Mouse (Mus musculus): ENCODE measurements at regions not wholly inside any gene's neighbourhood (a gene's known extent, or its start where the extent isn't known, plus 50 kb on each side); places are given as distances from the start of the nearest gene placed in this dataset.

DNA sequence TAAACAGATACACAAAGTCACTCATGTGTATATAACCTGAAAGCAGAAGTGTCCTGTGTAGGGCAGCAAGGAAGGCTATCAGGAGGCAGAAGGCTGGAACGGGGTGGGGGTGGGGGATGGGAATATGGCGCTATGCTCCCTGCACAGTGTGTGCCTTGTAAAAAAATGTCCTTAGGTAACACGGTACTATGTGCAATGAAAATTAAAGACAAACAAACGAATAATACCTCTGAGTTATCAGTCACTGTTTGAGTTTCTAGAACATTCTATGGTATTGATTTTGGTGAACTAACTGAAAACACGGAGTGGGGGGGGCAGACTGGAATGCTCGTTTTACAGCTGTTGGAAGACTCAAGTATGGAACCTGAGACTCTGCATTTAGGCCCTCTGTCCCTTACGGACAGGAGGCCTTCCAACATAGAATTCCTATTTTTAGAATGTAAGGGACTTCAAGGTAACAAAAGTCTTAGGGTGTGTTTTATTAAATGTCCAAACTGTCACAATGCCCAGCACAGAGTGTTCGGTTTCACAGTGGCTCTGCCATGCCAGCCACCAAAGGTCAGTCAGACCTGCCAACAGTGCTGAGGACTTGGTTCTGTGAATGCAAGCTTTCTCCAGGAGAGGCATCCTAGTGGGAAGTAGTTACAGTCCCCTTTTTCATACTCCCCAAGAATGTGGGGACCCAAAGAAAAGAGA lies 240.6 kb downstream of the Ano6 start:
- H3K4me2 ChIP-seq = no peak overlapping the region
- ATAC-seq (replicated peaks; ENCODE audit: low FRiP score) (no peak), DNase-seq (ENCODE audit: low spot score) (no peak)
- no peaks in the 10 kb centered on the region for H3K9me3 ChIP-seq (ENCODE audit: control insufficient read depth, low read length)
- no peak overlapping the region for H3K9ac ChIP-seq (ENCODE audit: low read depth, low read length)
- 81% methylated on average over 8 of the region's 8 CpGs for WGBS
- no peak overlapping the region for H3K4me3 ChIP-seq (ENCODE audit: low read depth, low read length)
- no peaks in the 10 kb centered on the region for H3K4me1 ChIP-seq (replicated peaks; ENCODE audit: control insufficient read depth, insufficient read depth, low read length)
- no peaks in the 10 kb centered on the region for H3K27me3 ChIP-seq (replicated peaks; ENCODE audit: control insufficient read depth, insufficient read depth, low read length)
- H3K36me3 ChIP-seq (ENCODE audit: control insufficient read depth, insufficient read depth, low read length) = no peaks in the 10 kb centered on the region
- H3K27ac ChIP-seq (ENCODE audit: low read depth, low read length) = no peak overlapping the region

DNA sequence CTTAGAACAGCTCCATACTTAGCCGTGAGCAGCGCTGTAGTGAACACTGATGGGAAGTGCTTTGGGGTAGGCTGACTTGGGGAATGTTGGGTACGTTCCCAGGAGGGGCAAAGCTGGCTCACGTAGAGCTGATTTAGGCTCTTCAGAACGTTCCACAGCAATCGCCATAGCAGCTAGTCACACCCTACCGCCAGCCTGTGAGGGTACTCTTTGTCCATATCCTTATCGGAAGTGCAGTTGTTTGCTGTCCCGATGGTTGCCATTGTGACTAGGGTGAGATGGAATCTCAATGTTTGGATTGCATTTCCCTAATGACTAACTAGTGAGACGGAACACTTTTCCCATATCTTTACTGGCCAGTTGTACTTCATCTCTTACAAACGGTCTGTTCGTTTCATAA lies 244.6 kb downstream of the Ano6 start:
- H3K4me3 ChIP-seq (ENCODE audit: low read depth, low read length) = no peak overlapping the region
- no peak overlapping the region for H3K4me2 ChIP-seq
- no peaks in the 10 kb centered on the region for H3K4me1 ChIP-seq (replicated peaks; ENCODE audit: control insufficient read depth, insufficient read depth, low read length)
- H3K27me3 ChIP-seq (replicated peaks; ENCODE audit: control insufficient read depth, insufficient read depth, low read length) = no peaks in the 10 kb centered on the region
- H3K9ac ChIP-seq (ENCODE audit: low read depth, low read length) = no peak overlapping the region
- DNase-seq (ENCODE audit: low spot score) (no peak), ATAC-seq (replicated peaks; ENCODE audit: low FRiP score) (no peak)
- H3K36me3 ChIP-seq (ENCODE audit: control insufficient read depth, insufficient read depth, low read length) = no peaks in the 10 kb centered on the region
- H3K9me3 ChIP-seq (ENCODE audit: control insufficient read depth, low read length) = no peaks in the 10 kb centered on the region
- 67% methylated on average over 12 of the region's 12 CpGs for WGBS
- no peak overlapping the region for H3K27ac ChIP-seq (ENCODE audit: low read depth, low read length)

DNA sequence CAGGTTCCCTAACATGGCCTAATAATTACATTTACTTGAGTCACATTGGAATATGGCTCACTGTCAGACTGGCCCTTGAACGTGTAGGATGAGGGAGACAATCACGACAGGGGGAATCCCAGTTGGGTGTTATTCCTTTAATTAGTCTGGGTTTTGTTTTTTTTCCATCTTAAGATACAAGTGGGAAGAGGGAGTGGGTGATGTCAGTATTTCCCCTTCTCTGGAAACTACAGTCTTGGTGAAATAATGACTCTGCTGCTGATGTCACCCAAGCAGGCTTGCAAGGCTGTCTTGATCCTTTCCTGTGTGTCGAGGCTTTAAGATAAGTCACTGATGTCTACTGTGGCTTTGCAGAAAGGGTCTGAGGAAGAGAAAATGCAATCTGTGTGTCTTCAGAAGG lies 241.8 kb upstream of the Arid2 start:
- no peak overlapping the region for H3K9ac ChIP-seq (ENCODE audit: low read depth, low read length)
- H3K4me3 ChIP-seq (ENCODE audit: low read depth, low read length) = no peak overlapping the region
- H3K4me1 ChIP-seq (replicated peaks; ENCODE audit: control insufficient read depth, insufficient read depth, low read length) = no peaks in the 10 kb centered on the region
- ATAC-seq (replicated peaks; ENCODE audit: low FRiP score) = no peak
- no peaks in the 10 kb centered on the region for H3K36me3 ChIP-seq (ENCODE audit: control insufficient read depth, insufficient read depth, low read length)
- H3K4me2 ChIP-seq = no peak overlapping the region
- no peak overlapping the region for H3K27ac ChIP-seq (ENCODE audit: low read depth, low read length)
- no peaks in the 10 kb centered on the region for H3K27me3 ChIP-seq (replicated peaks; ENCODE audit: control insufficient read depth, insufficient read depth, low read length)
- no peaks in the 10 kb centered on the region for H3K9me3 ChIP-seq (ENCODE audit: control insufficient read depth, low read length)
- WGBS = 53% methylated on average over 3 of the region's 3 CpGs
- no peak for DNase-seq (ENCODE audit: low spot score)

DNA sequence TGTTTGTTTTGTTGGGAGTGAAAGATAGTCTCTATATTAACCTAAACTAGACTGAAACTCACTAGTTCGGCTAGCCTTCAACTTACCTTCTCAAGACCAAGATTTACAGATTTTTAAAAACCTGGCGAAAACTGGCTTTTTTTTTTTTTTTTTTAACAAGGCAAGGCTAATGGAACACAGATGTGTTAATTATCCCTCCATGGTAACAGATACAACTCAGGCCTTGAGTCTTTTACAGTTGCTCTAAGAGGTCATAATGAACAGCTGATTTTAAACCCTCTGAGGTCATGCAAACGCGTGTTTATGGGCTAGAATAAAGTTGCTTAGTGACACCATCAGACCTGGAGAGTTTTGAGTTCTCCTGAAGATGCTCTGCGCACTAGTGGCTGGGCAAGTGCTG lies 240.7 kb upstream of the Arid2 start:
- Histone ChIP-seq H3K9me3 (ENCODE audit: control insufficient read depth, low read length) (no peaks in the 10 kb centered on the region), H3K4me1 (replicated peaks; ENCODE audit: control insufficient read depth, insufficient read depth, low read length) (no peaks in the 10 kb centered on the region), H3K9ac (ENCODE audit: low read depth, low read length) (no peak overlapping the region), H3K27me3 (replicated peaks; ENCODE audit: control insufficient read depth, insufficient read depth, low read length) (no peaks in the 10 kb centered on the region), H3K4me3 (ENCODE audit: low read depth, low read length) (no peak overlapping the region), H3K36me3 (ENCODE audit: control insufficient read depth, insufficient read depth, low read length) (no peaks in the 10 kb centered on the region), H3K4me2 (no peak overlapping the region), H3K27ac (ENCODE audit: low read depth, low read length) (no peak overlapping the region)
- WGBS = 73% methylated on average over 5 of the region's 5 CpGs
- ATAC-seq (replicated peaks; ENCODE audit: low FRiP score) = no peak
- no peak for DNase-seq (ENCODE audit: low spot score)

DNA sequence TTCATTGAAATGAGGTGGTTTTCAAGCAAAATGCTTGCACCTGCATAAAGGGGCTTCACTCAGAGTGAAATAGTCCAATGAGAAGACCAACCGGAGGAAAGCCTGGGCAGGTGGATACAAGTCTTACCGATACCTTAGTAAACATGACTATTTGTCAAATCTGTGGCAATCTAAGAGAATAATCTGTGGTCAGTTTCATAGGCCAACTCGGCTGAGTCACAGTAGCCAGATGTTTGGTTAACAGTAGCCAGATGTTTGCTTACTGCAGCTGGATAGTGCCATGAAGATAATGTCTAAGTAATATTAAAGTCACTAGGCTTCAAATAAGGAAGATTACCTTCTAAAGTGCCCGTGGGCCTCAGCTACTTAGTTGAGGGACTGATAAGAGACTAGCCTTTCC lies 236.9 kb upstream of the Arid2 start:
- H3K27me3 ChIP-seq (replicated peaks; ENCODE audit: control insufficient read depth, insufficient read depth, low read length) = no peaks in the 10 kb centered on the region
- no peak overlapping the region for H3K4me2 ChIP-seq
- no peaks in the 10 kb centered on the region for H3K9me3 ChIP-seq (ENCODE audit: control insufficient read depth, low read length)
- no peak overlapping the region for H3K4me3 ChIP-seq (ENCODE audit: low read depth, low read length)
- H3K9ac ChIP-seq (ENCODE audit: low read depth, low read length) = no peak overlapping the region
- DNase-seq (ENCODE audit: low spot score) = no peak
- no peak overlapping the region for H3K27ac ChIP-seq (ENCODE audit: low read depth, low read length)
- no peak for ATAC-seq (replicated peaks; ENCODE audit: low FRiP score)
- H3K4me1 ChIP-seq (replicated peaks; ENCODE audit: control insufficient read depth, insufficient read depth, low read length) = no peaks in the 10 kb centered on the region
- WGBS = 63% methylated on average over 4 of the region's 4 CpGs
- H3K36me3 ChIP-seq (ENCODE audit: control insufficient read depth, insufficient read depth, low read length) = no peaks in the 10 kb centered on the region

DNA sequence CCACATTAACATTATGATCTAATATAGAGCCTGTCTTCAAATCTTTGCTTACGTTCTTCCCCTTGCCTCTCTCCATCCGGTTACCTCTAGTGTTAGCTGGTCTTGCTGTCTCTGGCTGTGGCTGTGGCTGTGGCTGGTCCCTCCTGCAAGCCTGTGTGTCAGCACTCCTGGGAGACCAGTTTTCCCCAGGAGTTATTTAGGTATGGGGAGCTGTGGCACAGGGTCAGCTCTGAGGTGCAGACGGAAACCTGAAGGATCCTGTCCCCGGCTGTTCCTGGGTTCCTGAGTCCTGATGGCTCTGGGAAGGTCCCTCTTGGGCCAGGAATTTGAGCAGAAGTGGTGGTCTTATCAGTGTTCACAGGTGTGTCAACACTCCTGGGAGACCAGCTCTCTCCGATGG lies 234.7 kb upstream of the Arid2 start:
- WGBS = 74% methylated on average over 5 of the region's 5 CpGs
- no peaks in the 10 kb centered on the region for H3K36me3 ChIP-seq (ENCODE audit: control insufficient read depth, insufficient read depth, low read length)
- H3K27ac ChIP-seq (ENCODE audit: low read depth, low read length) = no peak overlapping the region
- H3K4me3 ChIP-seq (ENCODE audit: low read depth, low read length) = no peak overlapping the region
- no peak overlapping the region for H3K9ac ChIP-seq (ENCODE audit: low read depth, low read length)
- ATAC-seq (replicated peaks; ENCODE audit: low FRiP score) (no peak), DNase-seq (ENCODE audit: low spot score) (no peak)
- no peaks in the 10 kb centered on the region for H3K9me3 ChIP-seq (ENCODE audit: control insufficient read depth, low read length)
- no peak overlapping the region for H3K4me2 ChIP-seq
- no peaks in the 10 kb centered on the region for H3K27me3 ChIP-seq (replicated peaks; ENCODE audit: control insufficient read depth, insufficient read depth, low read length)
- no peaks in the 10 kb centered on the region for H3K4me1 ChIP-seq (replicated peaks; ENCODE audit: control insufficient read depth, insufficient read depth, low read length)

DNA sequence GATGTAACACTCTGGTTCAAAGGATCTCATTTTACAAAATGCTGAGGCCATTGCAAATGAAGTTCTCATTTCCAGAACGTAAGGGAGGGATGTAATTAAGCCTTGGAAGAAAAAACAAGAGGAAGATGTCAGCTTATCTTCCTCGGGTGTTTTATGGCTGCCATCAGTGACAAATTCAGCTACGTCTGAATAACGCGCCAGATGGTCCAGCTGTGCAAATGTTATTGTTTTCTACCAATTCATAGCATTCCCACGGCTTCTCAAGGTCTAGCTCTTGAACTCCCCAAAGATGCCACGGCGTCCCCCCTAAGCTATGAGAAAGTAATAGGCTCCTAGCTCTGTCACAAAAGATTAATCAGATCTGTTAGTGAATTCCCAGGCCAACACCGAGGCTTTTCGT lies 232.0 kb upstream of the Arid2 start:
- no peak for ATAC-seq (replicated peaks; ENCODE audit: low FRiP score)

DNA sequence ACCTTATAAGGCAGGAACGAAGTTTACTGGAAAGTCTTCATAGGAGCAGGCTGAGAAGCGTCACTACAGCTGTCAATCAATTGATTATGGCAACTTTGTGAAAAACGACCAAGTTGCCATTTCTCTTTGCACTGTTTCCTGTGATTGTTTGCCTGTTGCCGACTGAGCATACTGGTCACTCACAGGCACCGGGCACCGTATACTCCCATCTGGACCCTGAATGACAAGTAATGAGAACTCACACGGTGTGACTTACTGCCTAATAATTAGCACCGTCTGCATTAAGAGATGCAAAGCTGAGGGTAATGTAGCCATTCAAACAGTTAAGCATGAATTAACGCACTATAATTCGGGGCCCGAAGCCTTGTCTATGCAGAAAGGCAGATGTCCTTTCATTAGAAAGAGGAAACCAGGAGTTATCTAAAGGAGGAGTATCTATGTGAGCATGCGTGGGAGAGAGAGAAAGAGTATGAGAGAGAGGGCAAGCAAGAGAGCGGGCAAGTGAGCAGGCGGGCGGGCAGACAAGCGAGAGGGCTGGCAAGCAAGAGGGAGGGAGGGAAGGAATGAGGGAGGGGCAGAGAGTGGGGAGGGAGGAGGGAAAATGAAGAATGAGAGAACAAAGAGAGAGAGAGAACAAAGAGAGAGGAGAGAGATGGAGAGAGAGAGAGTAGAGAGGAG lies 231.4 kb upstream of the Arid2 start:
- H3K9ac ChIP-seq (ENCODE audit: low read depth, low read length) = no peak overlapping the region
- H3K36me3 ChIP-seq (ENCODE audit: control insufficient read depth, insufficient read depth, low read length) = no peaks in the 10 kb centered on the region
- H3K27me3 ChIP-seq (replicated peaks; ENCODE audit: control insufficient read depth, insufficient read depth, low read length) = no peaks in the 10 kb centered on the region
- no peaks in the 10 kb centered on the region for H3K4me1 ChIP-seq (replicated peaks; ENCODE audit: control insufficient read depth, insufficient read depth, low read length)
- DNase-seq (ENCODE audit: low spot score) (no peak), ATAC-seq (replicated peaks; ENCODE audit: low FRiP score) (no peak)
- no peak overlapping the region for H3K4me3 ChIP-seq (ENCODE audit: low read depth, low read length)
- no peak overlapping the region for H3K27ac ChIP-seq (ENCODE audit: low read depth, low read length)
- 66% methylated on average over 16 of the region's 16 CpGs for WGBS
- no peak overlapping the region for H3K4me2 ChIP-seq
- H3K9me3 ChIP-seq (ENCODE audit: control insufficient read depth, low read length) = no peaks in the 10 kb centered on the region

More for the DNA sequence above, 232.0 kb upstream of the Arid2 start:
- Histone ChIP-seq H3K4me1 (replicated peaks; ENCODE audit: control insufficient read depth, insufficient read depth, low read length) (no peaks in the 10 kb centered on the region), H3K36me3 (ENCODE audit: control insufficient read depth, insufficient read depth, low read length) (no peaks in the 10 kb centered on the region), H3K4me3 (ENCODE audit: low read depth, low read length) (no peak overlapping the region), H3K9ac (ENCODE audit: low read depth, low read length) (no peak overlapping the region), H3K27ac (ENCODE audit: low read depth, low read length) (no peak overlapping the region), H3K9me3 (ENCODE audit: control insufficient read depth, low read length) (no peaks in the 10 kb centered on the region), H3K4me2 (no peak overlapping the region), H3K27me3 (replicated peaks; ENCODE audit: control insufficient read depth, insufficient read depth, low read length) (no peaks in the 10 kb centered on the region)
- 69% methylated on average over 10 of the region's 10 CpGs for WGBS
- DNase-seq (ENCODE audit: low spot score) = no peak

DNA sequence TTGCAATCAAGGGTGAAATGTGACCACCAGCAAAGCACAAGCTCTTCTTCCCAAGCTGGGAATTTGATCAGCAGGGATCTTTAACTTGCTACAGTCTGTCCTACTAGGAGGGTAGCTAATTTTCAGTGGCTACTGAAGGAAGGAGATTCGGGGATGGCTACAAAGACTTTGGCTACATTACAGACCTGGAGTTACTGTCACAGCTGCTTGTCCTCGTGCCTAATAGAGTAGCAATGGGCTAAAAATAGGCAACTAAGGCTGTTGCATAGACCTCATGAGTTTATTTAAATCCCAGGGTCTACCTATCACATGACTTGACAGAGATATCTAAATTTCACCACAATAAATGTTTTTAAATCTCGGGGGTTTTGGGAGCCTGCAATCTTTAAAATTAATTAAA lies 227.7 kb upstream of the Arid2 start:
- 59% methylated on average over 3 of the region's 3 CpGs for WGBS
- Histone ChIP-seq H3K9me3 (ENCODE audit: control insufficient read depth, low read length) (no peaks in the 10 kb centered on the region), H3K4me2 (no peak overlapping the region), H3K27me3 (replicated peaks; ENCODE audit: control insufficient read depth, insufficient read depth, low read length) (no peaks in the 10 kb centered on the region), H3K4me1 (replicated peaks; ENCODE audit: control insufficient read depth, insufficient read depth, low read length) (no peaks in the 10 kb centered on the region), H3K4me3 (ENCODE audit: low read depth, low read length) (no peak overlapping the region), H3K36me3 (ENCODE audit: control insufficient read depth, insufficient read depth, low read length) (no peaks in the 10 kb centered on the region), H3K9ac (ENCODE audit: low read depth, low read length) (no peak overlapping the region), H3K27ac (ENCODE audit: low read depth, low read length) (no peak overlapping the region)
- no peak for ATAC-seq (replicated peaks; ENCODE audit: low FRiP score)
- DNase-seq (ENCODE audit: low spot score) = no peak

Data from liver, embryonic 11.5 days (tissue).